Mouse (Mus musculus): ENCODE measurements around the gene Kat5. TPM values are rescaled to one million over a fixed set of nuclear protein-coding genes. Genes with fewer than 3 reads are reported as not detected.

Gene Kat5
- polyA plus RNA-seq, 2 experiments from 2014 or later: 21.9 to 37.3 TPM

DNA sequence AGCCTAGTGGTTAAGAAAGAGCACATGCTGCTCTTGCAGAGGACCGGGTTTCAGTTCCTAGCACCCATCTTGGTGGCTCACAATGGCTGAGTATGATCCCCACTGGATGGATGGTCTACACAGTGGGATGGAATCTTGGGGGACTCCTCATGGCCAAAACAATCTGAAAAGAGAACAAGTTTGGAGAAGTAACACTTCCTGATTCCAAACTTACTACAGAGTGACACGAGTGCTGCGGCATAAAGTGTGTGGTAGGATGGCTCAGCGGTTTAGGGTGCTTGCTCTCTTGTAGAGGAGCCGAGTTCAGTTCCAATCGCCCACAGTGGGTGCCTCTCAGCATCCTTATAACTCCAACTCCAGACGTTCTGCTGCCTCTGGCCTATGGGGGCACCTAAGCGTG is 15.3 kb upstream of the Kat5 start:
- no peak for ATAC-seq

DNA sequence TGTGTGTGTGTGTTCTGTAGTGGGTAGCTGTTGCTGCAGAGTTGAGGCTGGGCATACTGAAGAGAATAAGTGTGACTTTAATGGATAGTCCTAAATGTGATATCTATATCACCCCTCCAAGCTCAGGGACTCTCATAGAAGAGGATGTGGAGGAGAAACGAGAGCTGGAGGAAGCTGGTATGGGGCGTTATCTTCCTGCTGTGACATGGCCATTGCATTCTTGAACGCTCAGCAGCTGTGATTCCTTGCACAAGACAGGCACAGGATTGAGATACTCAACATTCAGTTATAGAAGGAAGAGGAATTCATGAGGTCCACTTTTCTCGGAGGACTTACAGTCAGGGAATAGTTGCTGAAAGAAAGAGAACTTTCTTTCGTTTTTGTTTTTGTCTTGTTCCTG is 11.8 kb upstream of the Kat5 start:
- no peak for ATAC-seq

DNA sequence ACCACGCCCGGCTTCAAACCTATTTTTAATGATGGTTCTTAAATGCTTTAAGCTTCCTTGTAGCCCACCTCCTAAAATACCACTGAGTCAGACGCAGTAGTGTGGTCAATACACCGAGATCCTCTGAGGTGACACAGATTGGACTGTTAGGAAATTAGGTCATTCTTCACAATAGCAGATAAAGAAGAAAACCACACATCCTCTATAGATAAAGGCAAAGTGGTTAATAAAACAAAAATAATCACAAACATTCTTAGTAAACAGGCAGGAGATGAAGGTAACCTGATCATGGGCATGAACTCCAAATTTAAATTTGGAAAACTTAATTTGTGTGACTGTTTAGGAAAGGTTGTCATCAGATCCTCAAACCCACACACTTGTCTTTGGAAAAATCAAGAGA is 10.0 kb upstream of the Kat5 start:
- no peak for ATAC-seq

DNA sequence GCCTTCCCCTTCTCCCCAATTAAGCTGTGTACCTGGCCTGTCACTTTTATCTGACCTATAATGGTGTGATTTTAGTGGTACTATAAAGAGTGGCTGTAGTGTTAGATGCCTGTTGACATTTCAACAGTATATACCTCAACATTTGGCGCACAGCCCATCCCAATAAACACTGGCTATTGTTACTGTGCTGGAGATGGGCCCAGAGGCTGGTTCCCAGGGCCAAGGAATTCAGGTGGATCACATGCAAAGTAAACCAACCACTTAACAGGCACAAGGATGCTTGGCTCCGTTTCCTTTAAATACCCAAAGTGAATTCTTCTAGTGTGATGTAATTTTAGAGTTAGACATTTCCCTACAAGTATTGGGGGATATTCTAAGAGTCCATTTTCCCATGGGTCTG is 4.9 kb upstream of the Kat5 start:
- ATAC-seq: no peak

DNA sequence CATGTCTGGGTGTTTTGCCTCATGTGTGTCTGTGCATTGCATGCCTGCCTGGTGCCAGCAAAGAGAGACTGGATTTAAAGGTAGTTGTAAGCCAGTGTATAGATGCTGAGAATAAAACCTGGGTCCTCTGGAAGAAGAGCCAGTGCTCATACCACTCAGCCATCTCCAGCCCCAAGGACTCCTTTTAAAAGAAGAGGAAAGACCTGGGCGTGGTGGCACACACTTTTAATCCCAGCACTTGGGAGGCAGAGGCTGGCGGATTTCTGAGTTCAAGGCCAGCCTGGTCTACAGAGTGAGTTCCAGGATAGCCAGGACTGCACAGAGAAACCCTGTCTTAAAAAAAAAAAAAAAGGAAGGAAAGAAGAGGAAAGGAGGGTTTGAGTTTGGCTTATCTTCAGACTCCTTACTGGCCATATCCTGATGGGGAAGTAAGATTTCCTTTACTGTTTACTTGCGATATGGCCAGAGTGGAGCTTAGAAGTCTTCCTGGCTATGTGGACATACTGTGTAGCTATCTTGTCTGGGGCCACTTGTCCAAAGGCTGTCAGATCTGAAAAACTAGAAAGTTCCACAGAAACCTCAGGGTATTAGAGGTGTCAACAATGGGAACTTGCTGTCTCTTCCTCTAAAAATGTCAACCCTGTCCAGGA is 2.9 kb upstream of the Kat5 start:
- no peak for ATAC-seq

DNA sequence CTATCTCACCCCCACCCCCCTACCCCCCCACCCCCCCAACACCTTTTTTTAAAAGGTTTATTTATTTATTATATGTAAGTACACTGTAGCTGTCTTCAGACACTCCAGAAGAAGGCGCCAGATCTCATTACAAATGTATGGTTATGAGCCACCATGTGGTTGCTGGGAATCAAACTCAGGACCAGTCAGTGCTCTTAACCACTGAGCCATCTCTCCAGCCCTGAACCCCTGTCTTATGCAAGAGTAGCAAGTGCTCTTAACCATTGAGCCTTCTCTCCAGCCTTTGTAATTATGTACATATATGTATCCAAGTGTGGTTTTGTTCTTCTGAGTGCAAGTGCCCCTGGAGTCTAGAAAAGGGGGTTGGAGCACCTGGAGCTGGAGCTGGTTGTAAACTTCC is 1.9 kb upstream of the Kat5 start:
- no peak for ATAC-seq

DNA sequence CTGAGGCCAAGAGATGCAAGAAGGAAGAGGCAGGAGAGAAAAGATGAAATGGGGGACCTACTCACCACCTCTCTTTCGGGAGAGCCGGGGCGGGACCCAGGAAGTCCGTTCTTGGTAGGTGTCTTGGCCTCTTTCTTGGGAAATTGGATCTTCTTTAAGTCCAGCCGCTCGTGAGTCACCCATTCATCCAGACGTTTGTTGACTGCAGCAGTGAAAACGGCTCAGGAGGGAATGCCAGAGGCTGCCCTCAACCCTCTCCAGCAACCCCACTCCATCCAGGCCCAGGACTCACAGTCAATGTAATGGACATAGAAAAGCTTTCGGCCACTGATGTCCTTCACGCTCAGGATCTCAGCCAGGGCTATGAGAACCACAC is 878 bp downstream of the Kat5 start:
- no peak for ATAC-seq

DNA sequence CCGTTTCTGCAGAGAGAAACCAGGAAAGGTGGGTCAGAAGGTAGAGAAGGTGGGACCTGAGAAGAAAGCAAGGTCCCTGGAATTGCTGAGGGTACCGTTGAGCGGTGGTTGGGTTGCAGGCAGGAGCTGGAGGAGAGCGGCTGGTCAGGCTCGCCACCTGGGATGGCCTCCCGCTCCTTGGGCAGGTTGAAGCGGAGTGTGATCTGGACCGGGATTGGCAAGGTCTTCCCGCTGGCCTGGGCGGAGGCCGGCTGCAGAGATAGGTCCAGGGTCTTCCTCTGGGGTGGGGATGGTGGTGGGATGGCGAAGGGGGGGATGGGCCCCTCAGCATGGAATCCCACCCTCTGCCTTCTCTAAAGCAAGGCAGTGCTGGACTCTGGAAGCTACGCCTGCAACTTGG is 1.3 kb downstream of the Kat5 start:
- no peak for ATAC-seq

DNA sequence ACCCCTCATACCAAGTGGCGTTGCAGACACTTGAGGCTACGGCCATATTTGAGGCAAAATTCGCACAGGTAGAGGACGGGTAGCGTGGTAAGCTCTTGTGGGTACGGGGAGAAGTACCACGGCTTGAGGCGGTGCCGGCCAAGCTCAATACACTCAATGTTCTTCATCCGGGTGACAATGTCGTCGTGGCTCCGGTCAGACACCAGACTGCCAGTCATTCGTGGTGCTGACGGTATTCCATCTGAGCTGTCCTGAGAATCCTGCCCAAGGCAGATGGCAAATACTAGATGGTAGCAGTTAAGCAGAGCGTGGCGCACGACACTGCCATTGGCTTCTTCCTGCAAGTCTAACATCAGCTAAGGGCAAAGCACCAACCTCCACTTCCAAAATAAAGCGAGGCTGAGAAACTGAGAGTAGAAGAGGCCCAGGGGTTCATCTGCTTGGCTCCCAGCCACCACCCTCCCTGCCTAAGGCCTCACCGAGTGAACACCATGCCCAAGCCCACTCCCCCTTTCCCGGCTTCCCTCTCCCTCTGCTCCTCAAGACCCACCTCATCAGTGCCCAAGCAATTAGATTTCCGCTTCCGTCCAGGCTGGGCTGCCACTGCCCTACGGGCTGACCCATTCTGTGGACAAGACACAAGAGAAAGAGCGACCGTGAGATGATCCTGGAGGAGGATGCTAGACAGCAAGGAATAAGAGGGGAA is 2.2 kb downstream of the Kat5 start:
- ATAC-seq: no peak

DNA sequence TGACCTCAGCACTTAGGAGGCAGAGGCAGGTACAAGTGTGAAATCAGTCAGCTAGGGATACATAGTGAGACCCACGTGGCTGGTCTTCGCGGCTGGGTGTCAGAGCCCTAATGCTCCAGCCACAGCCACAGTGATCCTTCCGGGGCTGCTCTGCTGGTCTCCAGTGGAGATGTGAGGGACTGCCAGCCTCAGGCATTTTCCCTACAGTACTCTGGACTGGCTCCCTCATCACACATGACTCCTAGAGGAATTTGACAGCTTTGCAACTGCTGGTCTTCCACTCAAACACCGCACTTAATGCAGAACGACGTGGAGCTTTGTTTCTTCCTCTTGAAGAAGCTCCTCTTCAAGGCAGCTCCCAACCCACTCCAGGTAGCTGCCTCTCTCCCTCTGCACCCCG is 3.8 kb downstream of the Kat5 start:
- ATAC-seq: no peak

DNA sequence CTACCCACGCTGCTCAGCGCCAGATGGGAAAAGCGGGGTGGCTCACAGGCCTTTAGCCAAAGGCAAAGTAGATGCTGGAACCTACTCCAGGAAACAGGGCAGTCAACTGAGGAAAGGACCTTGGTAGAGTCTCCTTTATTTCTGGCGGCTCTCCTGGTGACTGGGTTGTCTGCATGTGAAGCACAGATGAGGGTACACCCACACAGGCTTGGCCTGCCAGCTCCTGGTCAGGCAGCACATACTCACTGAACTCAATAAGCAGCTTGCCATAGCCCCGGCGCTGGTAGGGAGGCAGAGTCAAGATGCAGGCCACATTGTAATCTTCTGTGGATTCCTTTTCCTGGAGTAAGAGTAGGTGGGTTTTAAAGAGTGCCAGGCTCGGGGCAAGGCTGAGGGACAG is 4.9 kb downstream of the Kat5 start:
- ATAC-seq: no peak

DNA sequence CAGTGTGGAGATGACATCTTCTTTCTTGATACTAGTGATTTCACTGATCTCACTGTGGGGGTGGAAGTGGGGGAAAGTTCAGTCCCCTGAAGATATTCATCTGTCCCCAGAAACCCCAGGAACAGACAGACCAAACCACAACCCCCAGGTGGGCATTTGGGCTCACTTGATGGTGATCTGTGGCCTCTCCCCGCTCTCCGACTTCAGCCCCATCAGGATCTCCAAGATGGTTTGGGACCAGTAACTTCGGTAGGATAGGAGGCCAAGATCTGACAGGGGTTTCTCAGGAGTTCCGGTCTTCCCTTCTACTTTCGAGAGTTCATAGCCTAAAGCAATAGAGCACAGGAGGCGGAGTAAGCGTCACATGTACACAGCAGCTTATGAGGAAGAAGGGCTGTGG is 6.4 kb downstream of the Kat5 start:
- no peak for ATAC-seq

DNA sequence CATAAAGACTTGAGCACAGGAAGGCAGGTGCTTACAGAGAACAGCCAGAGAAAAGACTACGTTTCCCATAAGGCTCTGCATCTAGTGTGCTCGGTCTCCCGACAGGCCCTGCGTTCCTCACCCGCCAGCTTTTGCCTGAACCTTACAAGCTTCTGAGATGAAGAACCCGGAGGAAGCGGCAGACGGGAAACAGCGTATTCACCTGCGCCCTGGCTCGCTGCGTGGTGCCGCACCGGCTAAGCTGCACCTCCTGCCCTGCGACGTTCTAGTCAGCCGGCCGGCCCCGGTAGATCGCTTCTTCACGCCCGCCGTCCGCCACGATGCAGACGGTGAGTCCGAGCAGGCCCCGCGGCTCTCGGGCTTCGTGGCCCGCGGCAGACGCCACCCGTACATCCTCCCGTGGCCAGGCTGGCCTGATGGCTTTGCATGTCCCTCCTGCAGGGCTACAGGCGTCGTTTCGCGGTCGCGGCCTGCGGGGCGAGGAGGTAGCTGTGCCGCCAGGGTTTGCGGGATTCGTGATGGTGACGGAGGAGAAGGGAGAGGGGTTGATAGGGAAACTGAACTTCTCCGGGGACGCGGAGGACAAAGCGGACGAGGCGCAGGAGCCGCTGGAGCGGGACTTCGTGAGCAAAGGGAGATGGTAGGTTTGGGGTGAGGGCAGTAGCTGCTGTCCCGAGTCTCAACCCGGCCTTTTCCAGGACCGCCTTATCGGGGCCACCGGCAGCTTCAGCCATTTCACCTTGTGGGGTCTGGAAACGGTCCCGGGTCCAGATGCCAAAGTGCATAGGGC is 8.1 kb downstream of the Kat5 start, which contains the start of gene Rnaseh2c:
Gene Rnaseh2c (plus strand): TSS at position 122 of the 790 bp plus-strand sequence.
- ATAC-seq: peak; percentile 97

DNA sequence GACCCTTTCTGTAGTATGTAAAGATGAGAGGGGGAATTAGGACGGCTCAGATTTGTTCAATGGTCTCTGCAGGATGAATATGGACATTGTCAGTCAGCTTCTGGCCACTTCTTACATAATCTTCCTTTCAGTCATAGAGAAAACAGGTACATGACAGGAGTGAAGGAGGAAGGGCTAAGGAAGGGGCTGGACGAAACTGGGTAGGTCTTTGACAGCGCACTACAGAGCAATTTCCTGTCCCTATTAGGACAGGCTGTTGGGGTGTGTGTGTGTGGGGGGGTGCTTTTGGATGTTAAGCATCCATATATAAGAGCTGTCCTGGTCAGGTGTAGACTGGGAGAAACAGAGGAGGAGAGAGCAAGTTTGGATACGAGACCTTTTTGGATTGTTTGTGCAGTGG is 10.8 kb downstream of the Kat5 start:
- ATAC-seq: no peak

DNA sequence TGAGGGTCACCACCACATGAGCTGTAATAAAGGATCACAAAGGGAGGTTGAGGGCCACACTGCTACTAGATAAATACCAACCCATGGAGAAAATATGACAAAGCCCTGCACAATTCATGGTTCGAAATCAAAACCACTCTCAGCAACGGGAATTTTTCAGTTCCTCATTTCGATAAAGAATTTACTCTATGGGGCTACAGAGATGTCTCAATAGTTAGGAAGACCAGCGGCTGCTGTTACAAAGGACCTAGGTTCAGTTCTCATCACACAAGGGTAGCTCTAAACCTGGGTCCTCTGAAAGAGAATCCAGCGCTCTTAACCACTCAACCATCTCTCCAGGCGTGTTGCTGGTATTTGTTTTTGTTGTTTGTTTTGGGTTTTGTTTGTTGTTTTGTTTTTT is 18.1 kb downstream of the Kat5 start:
- no peak for ATAC-seq

DNA sequence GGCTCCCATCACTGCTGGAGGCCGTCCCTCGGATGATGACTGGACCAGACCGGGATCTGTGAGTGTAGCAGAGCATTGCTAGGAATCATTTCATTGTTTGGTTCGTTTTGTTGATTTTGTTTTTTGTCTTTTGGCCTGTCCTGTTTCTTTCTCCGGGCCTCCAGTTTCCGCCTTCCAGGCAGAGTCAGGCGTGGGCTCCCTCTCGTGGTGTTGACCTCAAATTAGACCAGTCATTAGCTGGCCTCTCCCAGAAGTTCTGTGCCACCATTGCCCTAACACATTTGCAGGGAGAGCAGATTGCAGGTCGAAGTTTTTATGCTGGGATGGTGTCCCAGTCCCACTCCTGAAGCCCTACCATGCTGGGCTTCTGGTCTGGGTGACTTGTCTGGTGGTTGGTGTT is 20.9 kb downstream of the Kat5 start:
- no peak for ATAC-seq

DNA sequence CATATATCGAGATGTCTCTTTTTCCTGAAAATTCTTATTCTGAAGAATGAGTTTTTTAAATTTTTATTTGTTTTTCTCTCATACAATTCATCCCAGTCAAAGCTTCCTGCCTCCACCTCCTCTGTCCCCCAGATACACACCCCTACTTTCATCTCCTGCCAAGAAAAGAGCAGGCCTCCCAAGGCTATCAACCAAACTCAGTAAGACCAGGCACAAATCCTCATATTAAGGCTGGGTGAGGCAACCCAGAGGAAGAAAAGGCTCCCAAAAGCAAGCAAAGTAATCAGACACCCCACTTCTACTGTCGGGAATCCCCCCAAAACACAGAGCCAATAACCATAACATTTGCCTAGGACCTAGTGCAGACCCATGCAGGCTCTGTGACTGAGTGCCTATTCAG is 28.0 kb downstream of the Kat5 start:
- ATAC-seq: no peak

DNA sequence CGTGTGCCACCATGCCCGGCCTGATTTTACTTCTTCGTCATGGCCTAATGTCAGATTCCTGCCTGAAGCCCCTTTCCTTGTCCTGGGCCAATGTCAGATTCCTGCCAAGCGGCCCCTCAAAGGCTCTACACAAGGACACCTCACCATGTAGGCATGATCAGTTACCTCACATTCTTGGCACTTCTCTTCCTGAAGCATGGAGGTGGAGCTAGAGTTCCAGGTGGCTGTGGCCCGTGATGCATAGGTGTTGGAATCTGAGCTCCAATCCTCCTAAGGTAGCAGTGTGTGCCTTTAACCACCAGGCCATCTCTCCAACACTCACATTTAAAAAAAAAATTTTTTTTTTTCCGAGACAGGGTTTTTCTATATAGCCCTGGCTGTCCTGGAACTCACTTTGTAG is 29.3 kb downstream of the Kat5 start:
- ATAC-seq: no peak

DNA sequence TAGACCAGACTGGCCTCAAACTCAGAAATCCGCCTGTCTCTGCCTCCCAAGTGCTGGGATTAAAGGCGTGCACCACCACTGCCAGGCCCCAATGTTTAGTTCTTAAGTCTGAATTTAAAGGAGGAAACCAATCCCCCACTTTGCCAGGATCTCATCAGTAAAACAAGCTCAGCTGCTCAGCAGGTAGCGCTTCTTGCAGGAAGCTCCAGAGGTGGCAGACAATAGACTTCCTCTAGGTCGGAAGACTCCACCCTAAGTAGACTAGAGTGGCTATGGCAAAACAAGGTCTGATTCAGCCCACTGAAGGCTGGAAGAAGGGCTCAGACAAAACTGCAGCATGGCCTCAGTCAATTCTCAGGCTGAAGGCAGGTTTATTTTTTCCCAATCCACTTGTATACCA is 30.1 kb downstream of the Kat5 start:
- ATAC-seq: no peak

DNA sequence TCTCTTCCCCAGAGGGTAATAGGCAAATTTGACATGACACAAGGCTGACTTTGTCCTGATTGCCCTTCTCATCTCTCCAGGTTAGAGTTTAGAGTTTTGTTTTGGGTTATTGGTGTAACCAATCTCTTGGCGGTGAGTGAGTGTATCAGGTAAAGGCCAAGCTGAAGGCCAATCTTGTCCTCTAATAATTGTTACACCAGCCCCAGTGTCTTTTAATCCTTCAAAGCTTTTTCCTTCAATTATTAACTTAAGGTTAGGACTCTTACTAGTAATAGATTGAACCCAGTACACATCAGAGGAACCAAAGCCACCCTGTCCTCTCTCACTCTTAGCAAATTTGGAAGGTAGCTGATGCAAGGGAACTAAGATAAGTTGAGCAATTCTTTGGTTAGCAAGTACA is 34.7 kb downstream of the Kat5 start:
- ATAC-seq: no peak

DNA sequence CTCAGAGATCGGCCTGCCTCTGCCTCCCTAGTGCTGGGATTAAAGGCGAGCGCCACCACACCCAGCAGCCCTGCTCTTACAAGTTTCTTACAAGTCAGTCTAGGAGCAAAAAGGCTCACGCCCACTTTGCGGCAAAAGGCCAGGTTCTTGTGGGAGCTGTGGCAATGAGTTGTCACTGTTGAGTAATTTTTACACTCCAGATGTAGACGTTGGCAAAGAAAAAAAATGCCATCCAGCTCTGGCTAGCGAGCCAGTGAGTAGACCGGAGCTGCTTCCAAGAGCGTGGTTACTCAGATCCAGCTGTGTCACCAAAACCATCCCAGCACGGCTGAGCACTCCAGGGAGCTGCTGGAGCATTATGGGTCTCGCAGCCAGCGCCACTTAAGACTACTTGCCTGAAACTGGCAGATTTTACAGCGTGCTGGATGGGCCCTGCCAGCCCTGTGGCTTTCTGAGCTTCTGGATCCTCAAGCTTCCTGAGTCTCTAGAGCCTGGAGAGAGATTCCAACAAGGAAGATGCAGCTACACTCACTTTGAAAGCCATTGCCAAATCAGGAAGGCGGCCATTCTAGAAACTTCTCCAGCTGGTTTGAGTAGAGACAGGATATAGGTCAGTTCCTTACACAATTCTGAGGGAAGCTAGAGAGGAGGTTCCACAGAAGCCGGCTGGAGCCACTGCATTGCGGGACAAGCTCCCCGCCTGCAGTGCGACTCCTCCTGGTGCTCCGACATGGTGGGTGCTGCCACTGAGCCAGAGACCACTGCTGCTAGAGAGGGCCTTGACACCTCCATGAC is 37.5 kb downstream of the Kat5 start:
- ATAC-seq: no peak

DNA sequence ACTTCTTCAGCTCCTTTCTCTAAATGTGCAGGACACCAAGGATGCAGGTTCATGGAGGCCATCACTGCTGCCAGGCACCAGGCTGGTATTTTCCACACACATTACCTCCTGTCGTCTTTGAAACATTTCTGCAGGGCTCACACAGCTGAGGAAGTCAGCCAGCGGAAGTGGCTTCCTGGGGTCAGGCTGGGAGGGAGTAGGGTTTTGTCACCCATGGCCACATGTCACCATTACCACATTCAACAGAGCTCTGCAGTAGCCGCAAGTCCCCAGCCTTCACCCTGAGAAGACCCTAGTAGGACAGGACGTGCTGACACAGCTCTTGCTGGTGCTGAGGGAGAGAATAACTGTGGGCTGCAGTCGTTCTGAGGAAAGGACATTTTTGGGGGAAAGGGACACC is 38.2 kb downstream of the Kat5 start:
- peak; percentile 48 for ATAC-seq

Measured in activated CD4-positive, CD25-positive, alpha-beta regulatory T cell, adult 4 months (primary cell).